8 mouse cellular contexts compared by ENCODE assay signal in the genomic region with DNA sequence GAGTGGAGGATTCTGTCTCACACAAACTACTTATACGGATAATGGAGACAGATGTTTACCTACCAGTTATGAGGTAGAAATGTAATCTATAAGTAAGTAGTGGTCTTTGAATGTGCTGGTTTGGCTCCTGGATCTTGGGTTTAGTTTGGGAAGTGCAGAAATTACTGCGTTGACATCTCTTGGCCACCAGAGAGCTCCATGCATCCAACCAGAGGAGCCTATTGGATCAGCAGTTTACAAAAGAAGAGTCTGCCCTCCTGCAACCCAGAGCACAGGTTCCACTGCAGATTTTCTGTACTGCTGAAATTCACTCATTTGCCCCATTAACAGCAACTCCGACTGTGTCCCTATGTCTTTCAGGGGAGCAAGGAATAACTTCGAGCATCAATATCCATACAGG.
DNase-seq lines count a peak whose midpoint lies in the region; ATAC-seq and TF ChIP-seq lines count a peak whose summit lies in the region.

No protein-coding gene starts in this region.

- WGBS in forebrain, embryonic 13.5 days, result 38% methylated on average over 4 of the region's 4 CpGs
- 37% methylated on average over 4 of the region's 4 CpGs for WGBS in forebrain, embryonic 10.5 days
- WGBS in neural tube, embryonic 11.5 days, result 32% methylated on average over 4 of the region's 4 CpGs
- 28% methylated on average over 4 of the region's 4 CpGs for WGBS in kidney, adult 2 months
- WGBS in small intestine, adult 2 months, result 24% methylated on average over 4 of the region's 4 CpGs

- TF ChIP-seq CTCF in kidney, adult 2 months (conservative IDR thresholded peaks at IDR 0.05; ENCODE audit: insufficient read depth, insufficient read length, low read depth, low read length), result peak; percentile 55
- peak; percentile 29; the same call in 1 of the 2 replicates for TF ChIP-seq CTCF in small intestine, adult 2 months (IDR thresholded peaks at IDR 0.05; ENCODE audit: extremely low read depth, insufficient read length, insufficient replicate concordance, low read depth, low read length)

- no peak overlapping the region for H3K27ac ChIP-seq in forebrain, embryonic 13.5 days
- no peak overlapping the region for H3K27ac ChIP-seq in forebrain, embryonic 10.5 days
- H3K27ac ChIP-seq in neural tube, embryonic 11.5 days (ENCODE audit: low read depth, low read length), result no peak overlapping the region
- 0 out of 2 replicates have a peak overlapping the region, but pooled peaks have one; percentile 31 for H3K27ac ChIP-seq in kidney, adult 2 months (ENCODE audit: insufficient read depth, low read depth, low read length)
- no peak overlapping the region for H3K27ac ChIP-seq in small intestine, adult 2 months (ENCODE audit: insufficient read depth, low read depth, low read length)

- H3K4me1 ChIP-seq in forebrain, embryonic 13.5 days, result peaks cover 6% of the 10 kb centered on the region; the same call in 1 of the 2 replicates
- peaks cover 3% of the 10 kb centered on the region; the same call in 1 of the 2 replicates for H3K4me1 ChIP-seq in forebrain, embryonic 10.5 days
- no peaks in the 10 kb centered on the region for H3K4me1 ChIP-seq in neural tube, embryonic 11.5 days (ENCODE audit: control insufficient read depth, insufficient read depth, low read length)
- no peaks in the 10 kb centered on the region; the same call in 1 of the 2 replicates for H3K4me1 ChIP-seq in kidney, adult 2 months (ENCODE audit: control insufficient read depth, insufficient read depth, low read length)
- no peaks in the 10 kb centered on the region for H3K4me1 ChIP-seq in small intestine, adult 2 months (ENCODE audit: control insufficient read depth, insufficient read depth, insufficient read length, low read length)

- H3K4me3 ChIP-seq in forebrain, embryonic 13.5 days, result no peak overlapping the region
- no peak overlapping the region for H3K4me3 ChIP-seq in forebrain, embryonic 10.5 days
- H3K4me3 ChIP-seq in neural tube, embryonic 11.5 days (ENCODE audit: low read depth, low read length), result no peak overlapping the region
- no peak overlapping the region for H3K4me3 ChIP-seq in kidney, adult 2 months (ENCODE audit: insufficient read depth, low read depth, low read length)
- no peak overlapping the region for H3K4me3 ChIP-seq in small intestine, adult 2 months (ENCODE audit: low read depth, low read length)

- H3K9me3 ChIP-seq in forebrain, embryonic 13.5 days (replicated peaks), result no peaks in the 10 kb centered on the region
- H3K9me3 ChIP-seq in forebrain, embryonic 10.5 days, result no peaks in the 10 kb centered on the region
- H3K9me3 ChIP-seq in neural tube, embryonic 11.5 days (ENCODE audit: control insufficient read depth, low read length), result no peaks in the 10 kb centered on the region

- TF ChIP-seq POLR2A in kidney, adult 2 months (IDR thresholded peaks at IDR 0.05; ENCODE audit: low read depth, low read length), result no peak
- no peak for TF ChIP-seq POLR2A in small intestine, adult 2 months (IDR thresholded peaks at IDR 0.05; ENCODE audit: low read depth, low read length)

- H3K27me3 ChIP-seq in forebrain, embryonic 13.5 days, result peaks cover 2% of the 10 kb centered on the region; the same call in 1 of the 2 replicates
- peaks cover 96% of the 10 kb centered on the region for H3K27me3 ChIP-seq in forebrain, embryonic 10.5 days (ENCODE audit: poor library complexity, severe bottlenecking)
- H3K27me3 ChIP-seq in neural tube, embryonic 11.5 days (ENCODE audit: control insufficient read depth, insufficient read depth, low read length), result no peaks in the 10 kb centered on the region
- H3K27me3 ChIP-seq in kidney, adult 2 months (replicated peaks; ENCODE audit: control insufficient read depth, insufficient read depth, low read length), result no peaks in the 10 kb centered on the region
- no peaks in the 10 kb centered on the region for H3K27me3 ChIP-seq in small intestine, adult 2 months (ENCODE audit: control insufficient read depth, insufficient read depth, low read length)

- peak; percentile 80 for ATAC-seq in forebrain, embryonic 13.5 days
- ATAC-seq in neural tube, embryonic 11.5 days (ENCODE audit: insufficient read depth, low FRiP score, low TSS enrichment), result no peak

- H3K9ac ChIP-seq in forebrain, embryonic 13.5 days, result no peak overlapping the region
- H3K9ac ChIP-seq in neural tube, embryonic 11.5 days (ENCODE audit: low read length), result no peak overlapping the region

- H3K4me2 ChIP-seq in forebrain, embryonic 13.5 days, result no peak overlapping the region
- H3K4me2 ChIP-seq in neural tube, embryonic 11.5 days (ENCODE audit: low read depth), result no peak overlapping the region

- DNase-seq in forebrain, embryonic 10.5 days (ENCODE audit: extremely low spot score, low spot score), result no peak
- DNase-seq in neural tube, embryonic 11.5 days (ENCODE audit: low spot score), result peak; percentile 19
- no peak for DNase-seq in neural tube, embryonic 10.5 days (ENCODE audit: extremely low spot score, low spot score)
- DNase-seq in kidney, adult 2 months, result peak; percentile 50
- no peak for DNase-seq in heart, adult 9 months (ENCODE audit: low spot score in 2 of 2)
- no peak for DNase-seq in urinary bladder, postnatal 25 days (ENCODE audit: low spot score)

- no peaks in the 10 kb centered on the region for H3K36me3 ChIP-seq in forebrain, embryonic 13.5 days (ENCODE audit: poor library complexity, severe bottlenecking)
- H3K36me3 ChIP-seq in forebrain, embryonic 10.5 days (replicated peaks), result no peaks in the 10 kb centered on the region
- no peaks in the 10 kb centered on the region for H3K36me3 ChIP-seq in neural tube, embryonic 11.5 days (ENCODE audit: control insufficient read depth, insufficient read depth, low read length)
- H3K36me3 ChIP-seq in kidney, adult 2 months (ENCODE audit: control insufficient read depth, insufficient read depth, low read length), result no peaks in the 10 kb centered on the region
- no peaks in the 10 kb centered on the region for H3K36me3 ChIP-seq in small intestine, adult 2 months (ENCODE audit: control insufficient read depth, insufficient read depth, low read length)

Comparison
In these comparisons a context has a peak if more than half of its experiments do, and no peak if none do; other contexts are left out.
1. DNase-seq: peak in neural tube, embryonic 11.5 days (single experiment) and kidney, adult 2 months (single experiment); none in forebrain, embryonic 10.5 days (single experiment), neural tube, embryonic 10.5 days (single experiment), heart, adult 9 months (0 of 2) and urinary bladder, postnatal 25 days (single experiment).